Mouse (Mus musculus) limb, embryonic 15.5 days (tissue): ENCODE data around the gene Npas1. TPM values are rescaled to one million over a fixed set of nuclear protein-coding genes. Genes with fewer than 3 reads are reported as not detected.
A peak's percentile ranks its signal among the peaks of the same experiment; 100 is the strongest.

ENCODE experiments used
- ATAC-seq: fragments of 200-750 bp; cut with Nextera tagmentation; 2 replicates; pipeline ENCODE4 v1.8.0; 2017; ENCODE audit warnings: low read depth, moderate TSS enrichment; ENCODE audit not compliant: insufficient number of reproducible peaks, low FRiP score, low TSS enrichment
- H3K27ac ChIP-seq: fragments of 300-500 bp; sonication (generic); 2 replicates; pipeline ENCODE4 v1.5.1; 2015; ENCODE audit warnings: moderate library complexity, mild to moderate bottlenecking, inconsistent platforms
- H3K27me3 ChIP-seq: fragments of 300-500 bp; sonication (generic); 2 replicates; pipeline ENCODE4 v1.6.1; 2015; ENCODE audit warnings: inconsistent platforms
- H3K36me3 ChIP-seq: fragments of 300-500 bp; sonication (generic); 2 replicates; pipeline ENCODE4 v1.6.1; 2015; ENCODE audit warnings: inconsistent platforms
- H3K4me1 ChIP-seq: fragments of 300-500 bp; sonication (generic); 2 replicates; pipeline ENCODE4 v1.6.1; 2015; ENCODE audit warnings: inconsistent platforms
- H3K4me2 ChIP-seq: fragments of 300-500 bp; sonication (generic); 2 replicates; pipeline ENCODE4 v1.6.1; 2015; ENCODE audit warnings: mild to moderate bottlenecking, inconsistent platforms
- H3K4me3 ChIP-seq: fragments of 300-500 bp; sonication (generic); 2 replicates; pipeline ENCODE4 v1.5.1; 2015; ENCODE audit warnings: mild to moderate bottlenecking, inconsistent platforms
- H3K9ac ChIP-seq: fragments of 300-500 bp; sonication (generic); 2 replicates; pipeline ENCODE4 v1.6.1; 2015; ENCODE audit warnings: inconsistent platforms
- H3K9me3 ChIP-seq: fragments of 300-500 bp; sonication (generic); 2 replicates; pipeline ENCODE4 v1.6.1; 2016; ENCODE audit warnings: inconsistent platforms
- WGBS: fragments of 180-500 bp; shearing (Covaris S2); methylation state at CpG from one replicate; pipeline ENCODE4 v1.1.7; 2015; 5-methylcytosine and 5-hydroxymethylcytosine counted together
- polyA plus RNA-seq: library from polyadenylated mRNA; unstranded; fragments of >200 nt; fragmentation: Nextera tagmentation; extraction: Ambion mirVana; gene quantifications from 2 replicates; pipeline ENCODE4 v1.2.1, GENCODE M21; 2015

The Npas1 gene
- polyA plus RNA-seq, 1 experiment from 2014 or later, result 0.22 TPM

GRCm38 (mm10) chr7:16412220-16412896 is 65.2 kb downstream of the Npas1 start:
- no peak overlapping the region for H3K4me3 ChIP-seq
- no peaks in the 10 kb centered on the region for H3K9me3 ChIP-seq
- no peak overlapping the region for H3K9ac ChIP-seq
- no peak overlapping the region for H3K4me2 ChIP-seq
- H3K4me1 ChIP-seq, result peaks cover 8% of the 10 kb centered on the region; the same call in 1 of the 2 replicates
- no peak overlapping the region for H3K27ac ChIP-seq
- peaks cover 21% of the 10 kb centered on the region for H3K36me3 ChIP-seq
- no peaks in the 10 kb centered on the region for H3K27me3 ChIP-seq
- 87% methylated on average over 8 of the region's 8 CpGs for WGBS
- no peak for ATAC-seq

GRCm38 (mm10) chr7:16411100-16411499 is 66.4 kb downstream of the Npas1 start:
- H3K4me1 ChIP-seq, result peaks cover 12% of the 10 kb centered on the region
- no peaks in the 10 kb centered on the region for H3K9me3 ChIP-seq
- H3K27ac ChIP-seq, result no peak overlapping the region
- no peaks in the 10 kb centered on the region for H3K27me3 ChIP-seq
- ATAC-seq, result no peak
- H3K9ac ChIP-seq, result no peak overlapping the region
- WGBS, result 87% methylated on average over 5 of the region's 5 CpGs
- no peak overlapping the region for H3K4me3 ChIP-seq
- H3K4me2 ChIP-seq, result no peak overlapping the region
- H3K36me3 ChIP-seq, result peaks cover 9% of the 10 kb centered on the region; the same call in 1 of the 2 replicates

GRCm38 (mm10) chr7:16406978-16407377 is 70.5 kb downstream of the Npas1 start:
- H3K4me1 ChIP-seq, result peaks cover 32% of the 10 kb centered on the region
- H3K4me2 ChIP-seq, result no peak overlapping the region
- 0 out of 2 replicates have a peak overlapping the region, but pooled peaks have one; percentile 22 for H3K27ac ChIP-seq
- H3K27me3 ChIP-seq, result no peaks in the 10 kb centered on the region
- H3K4me3 ChIP-seq, result no peak overlapping the region
- H3K36me3 ChIP-seq, result 0 out of 2 replicates have a peak, but pooled peaks cover 3% of the 10 kb centered on the region
- no peak overlapping the region for H3K9ac ChIP-seq
- no peak for ATAC-seq
- no peaks in the 10 kb centered on the region for H3K9me3 ChIP-seq
- 91% methylated on average over 3 of the region's 3 CpGs for WGBS

Other genes starting within 250 kb of the Npas1 start
- 0.17 and 0.26 TPM in 2 replicates for gene C5ar2, start 233.6 kb downstream of the Npas1 start, polyA plus RNA-seq
- gene C5ar1, start 218.2 kb downstream of the Npas1 start, polyA plus RNA-seq, result 5.3 and 5.4 TPM in 2 replicates
- 23.9 and 28.1 TPM in 2 replicates for gene Inafm1, start 204.1 kb downstream of the Npas1 start, polyA plus RNA-seq
- gene Ccdc9, start 190.9 kb downstream of the Npas1 start, polyA plus RNA-seq, result 26.6 and 27.0 TPM in 2 replicates
- gene Bbc3, start 169.3 kb downstream of the Npas1 start, polyA plus RNA-seq, result 6.4 and 7.0 TPM in 2 replicates
- gene Sae1, start 89.9 kb downstream of the Npas1 start, polyA plus RNA-seq, result 282 and 287 TPM in 2 replicates
- 12.3 and 14.1 TPM in 2 replicates for gene Zc3h4, start 76.8 kb downstream of the Npas1 start, polyA plus RNA-seq
- gene Tmem160, start 24.9 kb downstream of the Npas1 start, polyA plus RNA-seq, result 36.6 and 39.2 TPM in 2 replicates
- 14.3 and 15.7 TPM in 2 replicates for gene Arhgap35, start 137.3 kb upstream of the Npas1 start, polyA plus RNA-seq
- gene Ceacam15, start 198.0 kb upstream of the Npas1 start, polyA plus RNA-seq, result not detected in 2 replicates
- not detected in 2 replicates for gene Ceacam9, start 244.2 kb upstream of the Npas1 start, polyA plus RNA-seq